Mouse (Mus musculus): ENCODE data around the gene Arhgef11. TPM values are rescaled to one million over a fixed set of nuclear protein-coding genes. Genes with fewer than 3 reads are reported as not detected.

The Arhgef11 gene
- polyA plus RNA-seq, 1 experiment from 2014 or later = 17.0 TPM

DNA sequence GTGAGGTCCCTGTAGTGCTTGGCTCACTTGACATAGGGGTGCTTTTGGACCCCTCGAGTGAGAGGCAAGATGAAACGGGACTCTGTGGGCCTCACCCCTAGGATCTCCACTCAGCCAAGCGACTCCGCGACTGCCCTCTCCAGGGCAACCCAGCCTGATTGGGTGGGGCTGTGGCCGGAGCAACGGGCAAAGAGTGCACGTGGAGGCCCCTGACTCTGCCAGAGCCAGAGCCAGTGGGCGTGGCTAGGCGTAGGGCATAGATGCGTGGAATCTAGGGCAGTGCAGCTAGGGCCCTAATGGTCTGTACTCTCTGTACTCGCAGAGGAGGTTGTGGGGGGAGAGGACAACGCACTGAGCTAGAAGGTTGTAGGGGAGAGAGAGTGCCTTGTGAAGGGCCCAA, 131.1 kb downstream of the Arhgef11 start, which contains the start of gene Lrrc71:
TSS of gene Lrrc71 (minus strand) at position 195 of the 400 bp plus-strand sequence.
- H3K36me3 ChIP-seq = peaks cover 31% of the 10 kb centered on the region
- no peaks in the 10 kb centered on the region for H3K27me3 ChIP-seq
- peaks cover 15% of the 10 kb centered on the region for H3K4me1 ChIP-seq
- 50% methylated on average over 13 of the region's 13 CpGs for WGBS
- no peaks in the 10 kb centered on the region for H3K9me3 ChIP-seq
- ATAC-seq (ENCODE audit: insufficient number of reproducible peaks, low FRiP score, low TSS enrichment, low read depth) = no peak
- H3K4me2 ChIP-seq = no peak within 1 kb of the TSS
- H3K27ac ChIP-seq = no peak within 1 kb of the TSS
- no peak within 1 kb of the TSS for H3K9ac ChIP-seq
- H3K4me3 ChIP-seq = no peak within 1 kb of the TSS

DNA sequence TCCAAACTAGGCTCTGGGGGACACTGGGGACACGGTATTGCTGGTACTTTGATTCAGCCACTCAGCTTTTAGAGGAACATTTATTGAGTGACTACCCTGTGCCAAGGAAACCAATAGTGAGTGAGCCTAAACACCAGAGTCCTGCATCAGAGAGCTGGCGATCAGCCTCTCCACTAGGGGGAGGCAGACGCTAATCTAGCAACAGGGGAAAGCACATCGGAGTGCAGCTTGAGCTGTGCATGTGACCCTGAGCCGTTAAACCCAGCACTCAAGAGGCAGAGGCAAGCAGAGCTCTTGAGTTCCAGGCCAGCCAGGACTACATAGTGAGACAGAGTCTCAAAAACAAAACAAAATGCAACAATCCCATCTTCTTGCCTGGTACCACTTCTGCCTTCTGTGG, 131.7 kb downstream of the Arhgef11 start:
- ATAC-seq (ENCODE audit: insufficient number of reproducible peaks, low FRiP score, low TSS enrichment, low read depth) = no peak
- 18% methylated on average over 5 of the region's 5 CpGs for WGBS

DNA sequence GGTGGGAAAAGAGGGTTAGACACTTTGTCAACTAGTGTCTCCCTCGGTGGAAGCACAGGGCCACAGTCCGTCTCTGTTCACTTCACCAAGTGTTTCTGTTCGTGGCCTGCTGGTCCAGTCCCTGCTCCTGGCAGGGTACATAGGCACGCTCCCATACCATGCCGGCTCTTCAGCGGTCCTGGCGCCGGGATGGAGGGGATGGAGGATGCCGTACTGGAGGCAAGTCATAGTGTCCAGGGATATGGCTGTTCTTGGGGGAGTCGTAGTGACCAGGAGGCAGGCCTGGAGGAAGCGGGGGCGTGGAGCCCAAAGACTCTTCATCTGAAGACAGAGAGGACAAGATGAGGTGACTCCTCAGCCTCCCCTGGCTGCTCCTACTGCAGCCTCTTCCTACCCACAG, 132.6 kb downstream of the Arhgef11 start:
- H3K4me2 ChIP-seq = no peak overlapping the region
- WGBS = 92% methylated on average over 12 of the region's 12 CpGs
- H3K9ac ChIP-seq = no peak overlapping the region
- no peak overlapping the region for H3K27ac ChIP-seq
- no peak for ATAC-seq (ENCODE audit: insufficient number of reproducible peaks, low FRiP score, low TSS enrichment, low read depth)
- no peak overlapping the region for H3K4me3 ChIP-seq
- H3K27me3 ChIP-seq = no peaks in the 10 kb centered on the region
- H3K4me1 ChIP-seq = peaks cover 15% of the 10 kb centered on the region
- no peaks in the 10 kb centered on the region for H3K9me3 ChIP-seq
- H3K36me3 ChIP-seq = peaks cover 41% of the 10 kb centered on the region

More for the DNA sequence above, 131.7 kb downstream of the Arhgef11 start:
- H3K36me3 ChIP-seq = peaks cover 35% of the 10 kb centered on the region
- no peak overlapping the region for H3K9ac ChIP-seq
- H3K9me3 ChIP-seq = no peaks in the 10 kb centered on the region
- no peak overlapping the region for H3K4me2 ChIP-seq
- H3K4me3 ChIP-seq = no peak overlapping the region
- H3K27me3 ChIP-seq = no peaks in the 10 kb centered on the region
- H3K4me1 ChIP-seq = peaks cover 15% of the 10 kb centered on the region
- no peak overlapping the region for H3K27ac ChIP-seq

GRCm38 (mm10) chr3:87752567-87752966, 135.2 kb downstream of the Arhgef11 start:
- ATAC-seq (ENCODE audit: insufficient number of reproducible peaks, low FRiP score, low TSS enrichment, low read depth) = no peak
- H3K4me1 ChIP-seq = peaks cover 15% of the 10 kb centered on the region
- H3K27me3 ChIP-seq = peaks cover 4% of the 10 kb centered on the region; the same call in 1 of the 2 replicates
- H3K27ac ChIP-seq = no peak overlapping the region
- H3K4me3 ChIP-seq = no peak overlapping the region
- no peaks in the 10 kb centered on the region for H3K9me3 ChIP-seq
- no peak overlapping the region for H3K9ac ChIP-seq
- whole genome bisulfite sequencing = 96% methylated on average over 3 of the region's 3 CpGs
- H3K36me3 ChIP-seq = peaks cover 41% of the 10 kb centered on the region
- H3K4me2 ChIP-seq = no peak overlapping the region

DNA sequence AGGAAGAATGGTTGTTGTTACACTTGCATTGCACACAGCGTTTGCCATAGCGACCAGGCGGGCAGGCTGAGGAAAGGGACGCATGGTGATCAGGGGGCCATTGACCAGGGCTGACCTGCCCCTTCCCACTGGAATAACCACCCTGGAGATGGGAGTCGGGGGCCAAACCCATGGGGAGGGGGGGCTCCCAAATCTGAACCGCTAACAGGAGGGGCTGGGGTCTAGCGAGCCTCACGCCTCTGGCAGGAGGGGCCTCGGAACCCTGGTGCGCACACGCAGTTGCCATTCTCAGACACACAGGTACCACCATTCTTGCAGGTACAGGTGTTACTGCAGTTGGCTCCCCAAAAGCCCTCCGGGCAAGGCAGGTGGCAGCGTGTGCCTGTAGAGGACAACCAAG, 136.5 kb downstream of the Arhgef11 start:
- H3K27me3 ChIP-seq = peaks cover 4% of the 10 kb centered on the region; the same call in 1 of the 2 replicates
- H3K4me1 ChIP-seq = peaks cover 10% of the 10 kb centered on the region
- H3K4me3 ChIP-seq = no peak overlapping the region
- ATAC-seq (ENCODE audit: insufficient number of reproducible peaks, low FRiP score, low TSS enrichment, low read depth) = no peak
- H3K4me2 ChIP-seq = no peak overlapping the region
- H3K9me3 ChIP-seq = no peaks in the 10 kb centered on the region
- H3K9ac ChIP-seq = no peak overlapping the region
- no peak overlapping the region for H3K27ac ChIP-seq
- H3K36me3 ChIP-seq = peaks cover 41% of the 10 kb centered on the region
- WGBS = 82% methylated on average over 13 of the region's 13 CpGs

DNA sequence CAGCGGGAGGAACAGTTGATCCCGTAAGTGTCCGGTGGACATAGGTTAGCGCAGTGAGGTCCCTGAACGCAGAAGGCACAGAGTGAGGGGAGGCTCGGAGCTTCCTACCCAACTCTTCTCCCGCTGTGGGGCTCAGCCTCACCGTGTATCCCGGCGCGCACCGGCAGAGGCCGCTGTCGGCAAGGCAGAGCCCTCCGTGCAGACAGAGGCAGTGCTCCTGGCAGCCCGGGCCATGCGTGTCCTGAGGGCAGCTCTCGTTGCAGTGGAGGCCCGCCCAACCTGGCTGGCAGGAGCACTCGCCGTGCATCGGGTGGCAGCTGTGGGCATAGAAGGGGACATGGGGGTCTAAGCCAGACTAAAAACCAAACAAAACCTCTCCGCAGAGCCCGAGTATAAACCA, 138.6 kb downstream of the Arhgef11 start:
- no peak overlapping the region for H3K9ac ChIP-seq
- peaks cover 30% of the 10 kb centered on the region for H3K36me3 ChIP-seq
- H3K27ac ChIP-seq = no peak overlapping the region
- H3K27me3 ChIP-seq = peaks cover 4% of the 10 kb centered on the region; the same call in 1 of the 2 replicates
- H3K4me1 ChIP-seq = peaks cover 10% of the 10 kb centered on the region
- peak; percentile 70; the same call in 1 of the 2 replicates for ATAC-seq (ENCODE audit: insufficient number of reproducible peaks, low FRiP score, low TSS enrichment, low read depth)
- 3% methylated on average over 24 of the region's 24 CpGs for WGBS
- H3K4me2 ChIP-seq = peak overlapping the region; percentile 46
- H3K4me3 ChIP-seq = peak overlapping the region; percentile 11
- H3K9me3 ChIP-seq = no peaks in the 10 kb centered on the region

- Histone ChIP-seq H3K4me1 (peaks cover 14% of the 10 kb centered on the region), H3K27ac (no peak overlapping the region), H3K4me3 (no peak overlapping the region), H3K36me3 (peaks cover 25% of the 10 kb centered on the region), H3K9ac (no peak overlapping the region), H3K4me2 (peak overlapping the region; percentile 46; the same call in 1 of the 2 replicates), H3K27me3 (peaks cover 4% of the 10 kb centered on the region; the same call in 1 of the 2 replicates), H3K9me3 (no peaks in the 10 kb centered on the region)
- 54% methylated on average over 20 of the region's 20 CpGs for WGBS
- ATAC-seq (ENCODE audit: insufficient number of reproducible peaks, low FRiP score, low TSS enrichment, low read depth) = no peak
These were observed 139.1 kb downstream of the Arhgef11 start for GRCm38 (mm10) chr3:87756488-87756887.

DNA sequence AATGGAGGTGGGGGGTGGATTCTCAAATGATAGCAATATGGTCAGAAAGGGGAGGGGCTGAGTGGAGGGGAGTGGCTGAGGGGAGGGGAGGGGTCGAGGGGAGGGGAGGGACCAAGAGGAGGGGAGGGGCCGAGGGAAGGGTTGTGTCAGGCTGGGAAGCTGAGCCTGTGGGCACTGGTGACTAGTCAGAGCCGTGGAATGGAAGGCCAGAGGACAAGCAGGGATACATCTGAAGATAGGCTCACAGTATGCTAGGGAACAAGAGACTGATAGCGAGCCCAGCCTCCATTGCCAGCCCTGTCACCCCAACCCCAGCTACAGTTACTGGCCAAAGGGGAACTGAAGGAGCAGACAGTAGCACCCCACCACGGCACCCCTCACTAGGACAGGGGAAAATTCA, 141.3 kb downstream of the Arhgef11 start:
- Histone ChIP-seq H3K27me3 (peaks cover 4% of the 10 kb centered on the region; the same call in 1 of the 2 replicates), H3K27ac (no peak overlapping the region), H3K4me2 (no peak overlapping the region), H3K4me3 (no peak overlapping the region), H3K4me1 (peaks cover 35% of the 10 kb centered on the region), H3K9me3 (no peaks in the 10 kb centered on the region), H3K36me3 (peaks cover 9% of the 10 kb centered on the region; the same call in 1 of the 2 replicates), H3K9ac (no peak overlapping the region)
- 71% methylated on average over 3 of the region's 5 CpGs for WGBS
- ATAC-seq (ENCODE audit: insufficient number of reproducible peaks, low FRiP score, low TSS enrichment, low read depth) = no peak

DNA sequence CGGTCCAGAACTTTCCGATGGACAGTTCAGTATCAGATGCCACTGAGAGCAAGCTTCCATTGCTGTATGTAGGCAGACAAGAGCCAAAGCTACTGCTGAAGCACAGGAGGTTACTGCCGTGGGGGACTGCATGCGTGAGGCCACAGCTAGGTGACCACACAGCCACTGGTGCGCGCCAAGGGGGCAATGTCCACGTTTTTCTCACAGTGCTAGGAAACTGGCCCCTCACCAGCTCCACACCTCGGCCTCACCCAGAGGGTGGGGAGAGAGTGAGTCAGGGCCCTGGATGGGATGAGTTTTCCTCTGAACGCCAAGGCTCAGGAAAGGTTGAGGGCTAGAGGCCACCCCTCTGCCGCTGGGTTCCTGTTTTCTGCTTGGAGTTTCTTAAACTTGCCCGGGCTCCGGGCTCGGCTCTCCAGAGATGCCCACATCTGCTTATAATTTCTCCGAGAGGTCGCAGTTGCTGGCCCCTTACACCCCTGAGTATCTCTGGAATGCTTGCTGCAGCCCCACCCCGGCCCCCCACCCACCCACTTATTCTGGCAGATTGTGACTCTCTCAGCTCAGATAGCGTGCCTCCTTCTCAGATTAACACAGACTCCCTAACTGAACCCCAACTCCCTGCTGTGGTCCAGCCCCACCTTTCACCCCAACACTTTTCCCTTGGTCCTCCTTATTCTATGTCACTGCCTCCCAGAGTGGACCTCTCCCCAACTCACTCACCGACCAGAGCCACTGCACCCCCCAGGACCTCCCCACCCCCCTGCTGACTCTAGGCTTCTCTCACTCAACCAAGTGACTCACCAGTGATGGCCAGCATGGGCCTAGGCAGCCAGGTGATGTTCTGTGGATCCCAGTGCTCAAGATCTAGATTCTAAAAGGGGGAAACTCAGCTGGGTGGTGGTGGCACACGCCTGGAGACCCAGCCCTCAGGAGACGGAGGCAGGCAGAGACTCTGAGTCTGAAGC, 144.3 kb downstream of the Arhgef11 start:
- H3K4me2 ChIP-seq = no peak overlapping the region
- 41% methylated on average over 20 of the region's 20 CpGs for WGBS
- peak overlapping the region; percentile 54 for H3K27ac ChIP-seq
- no peak overlapping the region for H3K4me3 ChIP-seq
- peaks cover 52% of the 10 kb centered on the region for H3K4me1 ChIP-seq
- no peaks in the 10 kb centered on the region for H3K36me3 ChIP-seq
- peaks cover 4% of the 10 kb centered on the region; the same call in 1 of the 2 replicates for H3K27me3 ChIP-seq
- no peak overlapping the region for H3K9ac ChIP-seq
- H3K9me3 ChIP-seq = no peaks in the 10 kb centered on the region
- ATAC-seq (ENCODE audit: insufficient number of reproducible peaks, low FRiP score, low TSS enrichment, low read depth) = no peak

- Histone ChIP-seq H3K36me3 (no peaks in the 10 kb centered on the region), H3K4me2 (peak overlapping the region; percentile 37), H3K27me3 (no peaks in the 10 kb centered on the region), H3K4me3 (peak overlapping the region; percentile 3; the same call in 1 of the 2 replicates), H3K27ac (peak overlapping the region; percentile 90), H3K9ac (no peak overlapping the region), H3K4me1 (peaks cover 67% of the 10 kb centered on the region), H3K9me3 (no peaks in the 10 kb centered on the region)
- WGBS = 43% methylated on average over 4 of the region's 4 CpGs
- no peak for ATAC-seq (ENCODE audit: insufficient number of reproducible peaks, low FRiP score, low TSS enrichment, low read depth)
These were observed 145.8 kb downstream of the Arhgef11 start for GRCm38 (mm10) chr3:87763202-87763601.

- Histone ChIP-seq H3K9me3 (no peaks in the 10 kb centered on the region), H3K9ac (no peak overlapping the region), H3K4me1 (peaks cover 71% of the 10 kb centered on the region), H3K27ac (peak overlapping the region; percentile 90), H3K4me3 (peak overlapping the region; percentile 15), H3K4me2 (peak overlapping the region; percentile 37), H3K27me3 (no peaks in the 10 kb centered on the region), H3K36me3 (no peaks in the 10 kb centered on the region)
- 11% methylated on average over 13 of the region's 15 CpGs for WGBS
- ATAC-seq (ENCODE audit: insufficient number of reproducible peaks, low FRiP score, low TSS enrichment, low read depth) = peak; percentile 75
These were observed 146.4 kb downstream of the Arhgef11 start for GRCm38 (mm10) chr3:87763683-87764289.

- Histone ChIP-seq H3K9ac (no peak overlapping the region), H3K9me3 (no peaks in the 10 kb centered on the region), H3K4me3 (peak overlapping the region; percentile 15), H3K27me3 (0 out of 2 replicates have a peak, but pooled peaks cover under 1% of the 10 kb centered on the region), H3K36me3 (no peaks in the 10 kb centered on the region), H3K27ac (peak overlapping the region; percentile 90), H3K4me1 (peaks cover 72% of the 10 kb centered on the region), H3K4me2 (peak overlapping the region; percentile 37)
- no peak for ATAC-seq (ENCODE audit: insufficient number of reproducible peaks, low FRiP score, low TSS enrichment, low read depth)
- WGBS = 13% methylated on average over 10 of the region's 10 CpGs
These were observed 147.1 kb downstream of the Arhgef11 start for GRCm38 (mm10) chr3:87764506-87764905.
